Mouse (Mus musculus) frontal cortex, postnatal 36 days (tissue): ENCODE measurements around the gene Tbc1d2b.

Source experiments
- DNase-seq, 2 experiments: peaks; one replicate each; pipeline ENCODE4 v3.0.0; 2022; ENCODE audit warnings: low spot score in 2 of 2

Gene Tbc1d2b

GRCm38 (mm10) chr9:90242855-90243254, 27.7 kb downstream of the Tbc1d2b start:
- DNase-seq = no peak

GRCm38 (mm10) chr9:90242291-90242690, 28.3 kb downstream of the Tbc1d2b start:
- DNase-seq = no peak

- no peak for DNase-seq
Observed at GRCm38 (mm10) chr9:90241618-90242017, 29.0 kb downstream of the Tbc1d2b start.

- no peak for DNase-seq
Observed at GRCm38 (mm10) chr9:90241041-90241440, 29.6 kb downstream of the Tbc1d2b start.

GRCm38 (mm10) chr9:90240560-90240959, 30.0 kb downstream of the Tbc1d2b start:
- DNase-seq = no peak

- no peak for DNase-seq
Observed at GRCm38 (mm10) chr9:90237232-90238062, 33.2 kb downstream of the Tbc1d2b start.

GRCm38 (mm10) chr9:90236817-90237216, 33.8 kb downstream of the Tbc1d2b start:
- DNase-seq = no peak

GRCm38 (mm10) chr9:90235258-90235882, 35.2 kb downstream of the Tbc1d2b start:
- no peak for DNase-seq

- no peak for DNase-seq
Observed at GRCm38 (mm10) chr9:90234786-90235185, 35.8 kb downstream of the Tbc1d2b start.

- DNase-seq = no peak
Observed at GRCm38 (mm10) chr9:90233906-90234419, 36.6 kb downstream of the Tbc1d2b start.

- DNase-seq = no peak
Observed at GRCm38 (mm10) chr9:90232781-90233690, 37.6 kb downstream of the Tbc1d2b start.

GRCm38 (mm10) chr9:90227171-90227570, 43.4 kb downstream of the Tbc1d2b start:
- DNase-seq = no peak

- DNase-seq = no peak
Observed at GRCm38 (mm10) chr9:90226742-90227096, 43.9 kb downstream of the Tbc1d2b start.

- DNase-seq = peak; percentile 50 to 51
Observed at GRCm38 (mm10) chr9:90226081-90226741, 44.4 kb downstream of the Tbc1d2b start.

GRCm38 (mm10) chr9:90222275-90222674, 48.3 kb downstream of the Tbc1d2b start:
- no peak for DNase-seq

- no peak for DNase-seq
Observed at GRCm38 (mm10) chr9:90217501-90217900, 53.1 kb downstream of the Tbc1d2b start.

- no peak for DNase-seq
Observed at GRCm38 (mm10) chr9:90216259-90217001, 54.2 kb downstream of the Tbc1d2b start.

- no peak for DNase-seq
Observed at GRCm38 (mm10) chr9:90213127-90213526, 57.5 kb downstream of the Tbc1d2b start.

GRCm38 (mm10) chr9:90208655-90209054, 61.9 kb downstream of the Tbc1d2b start:
- no peak for DNase-seq

- no peak for DNase-seq
Observed at GRCm38 (mm10) chr9:90207808-90208207, 62.8 kb downstream of the Tbc1d2b start.

GRCm38 (mm10) chr9:90206500-90206899, 64.1 kb downstream of the Tbc1d2b start:
- peak; percentile 80 to 86 for DNase-seq
